ENCODE assay signal across 8 mouse cellular contexts in the genomic region with DNA sequence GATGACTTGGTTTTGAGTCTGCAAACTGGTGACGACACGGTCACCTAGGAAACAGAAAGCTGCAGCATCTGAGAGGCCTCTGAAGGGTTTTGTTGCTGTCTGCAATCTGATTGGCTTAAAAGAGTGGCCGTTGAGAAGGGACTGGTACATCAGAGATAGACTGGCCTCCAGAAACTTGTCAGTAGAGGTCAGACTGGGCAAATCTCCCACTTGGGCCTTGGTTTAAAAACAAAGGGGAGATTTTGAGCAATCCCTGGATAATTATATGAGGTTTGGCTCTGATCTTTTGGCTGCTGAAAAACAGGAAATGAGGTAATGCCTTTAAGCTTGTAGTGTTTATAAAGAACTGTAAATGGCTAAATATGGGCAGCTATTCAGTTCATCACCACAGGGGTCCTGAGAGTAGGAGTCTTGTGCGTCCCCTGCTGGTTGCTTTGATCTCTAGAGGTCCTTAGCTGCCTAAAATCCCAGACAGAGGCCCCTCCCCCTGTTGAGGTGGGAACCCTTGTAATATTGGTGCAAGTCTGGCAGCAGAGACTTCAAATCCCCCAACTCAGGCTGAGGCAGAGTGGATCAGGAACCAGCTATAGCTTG. TPM values are rescaled to one million over a fixed set of nuclear protein-coding genes. Genes with fewer than 3 reads are reported as not detected.
DNase-seq lines count a peak whose midpoint lies in the region; ATAC-seq and TF ChIP-seq lines count a peak whose summit lies in the region.

No protein-coding gene starts in this region.

- no peak for TF ChIP-seq POLR2A in limb, embryonic 14.5 days (IDR thresholded peaks at IDR 0.05; ENCODE audit: borderline replicate concordance, extremely low read depth, insufficient read depth, insufficient read length)

- no peaks in the 10 kb centered on the region for H3K27me3 ChIP-seq in embryonic facial prominence, embryonic 15.5 days
- H3K27me3 ChIP-seq in heart, embryonic 12.5 days (replicated peaks) = no peaks in the 10 kb centered on the region
- H3K27me3 ChIP-seq in kidney, embryonic 14.5 days (ENCODE audit: control insufficient read depth, insufficient read depth, low read length) = no peaks in the 10 kb centered on the region
- H3K27me3 ChIP-seq in limb, embryonic 14.5 days (ENCODE audit: control insufficient read depth, insufficient read depth, low read length) = no peaks in the 10 kb centered on the region
- H3K27me3 ChIP-seq in midbrain, postnatal 0 days (ENCODE audit: insufficient read depth, low read length) = no peaks in the 10 kb centered on the region

- H3K9me3 ChIP-seq in embryonic facial prominence, embryonic 15.5 days (replicated peaks) = no peaks in the 10 kb centered on the region
- H3K9me3 ChIP-seq in heart, embryonic 12.5 days (replicated peaks) = no peaks in the 10 kb centered on the region
- no peaks in the 10 kb centered on the region for H3K9me3 ChIP-seq in kidney, embryonic 14.5 days (ENCODE audit: control insufficient read depth, low read length)
- no peaks in the 10 kb centered on the region for H3K9me3 ChIP-seq in limb, embryonic 14.5 days (ENCODE audit: control insufficient read depth, low read length)
- H3K9me3 ChIP-seq in midbrain, postnatal 0 days (ENCODE audit: low read length) = no peaks in the 10 kb centered on the region

- TF ChIP-seq CTCF in midbrain, postnatal 0 days (IDR thresholded peaks at IDR 0.05) = peak; percentile 83

- ATAC-seq in embryonic facial prominence, embryonic 15.5 days (ENCODE audit: insufficient number of reproducible peaks, low FRiP score, low TSS enrichment, low read depth) = peak; percentile 75
- peak; percentile 63 for ATAC-seq in heart, embryonic 12.5 days (ENCODE audit: insufficient number of reproducible peaks, low FRiP score)
- ATAC-seq in kidney, embryonic 14.5 days (ENCODE audit: low FRiP score, low TSS enrichment) = peak; percentile 79
- ATAC-seq in limb, embryonic 14.5 days (ENCODE audit: low FRiP score, low read depth) = peak; percentile 88
- ATAC-seq in midbrain, postnatal 0 days (ENCODE audit: low FRiP score) = peak; percentile 82

- no peak overlapping the region for H3K4me3 ChIP-seq in embryonic facial prominence, embryonic 15.5 days (replicated peaks)
- no peak overlapping the region for H3K4me3 ChIP-seq in heart, embryonic 12.5 days
- H3K4me3 ChIP-seq in kidney, embryonic 14.5 days (ENCODE audit: low read length) = no peak overlapping the region
- H3K4me3 ChIP-seq in limb, embryonic 14.5 days (replicated peaks; ENCODE audit: low read length) = no peak overlapping the region
- no peak overlapping the region for H3K4me3 ChIP-seq in midbrain, postnatal 0 days (ENCODE audit: low read depth, low read length)

- 9% methylated on average over 4 of the region's 4 CpGs for WGBS in embryonic facial prominence, embryonic 15.5 days
- 18% methylated on average over 4 of the region's 4 CpGs for WGBS in heart, embryonic 12.5 days
- 18% methylated on average over 4 of the region's 4 CpGs for WGBS in kidney, embryonic 14.5 days
- WGBS in limb, embryonic 14.5 days = 9% methylated on average over 4 of the region's 4 CpGs
- 4% methylated on average over 4 of the region's 4 CpGs for WGBS in midbrain, postnatal 0 days

- H3K4me2 ChIP-seq in embryonic facial prominence, embryonic 15.5 days (replicated peaks) = no peak overlapping the region
- 0 out of 2 replicates have a peak overlapping the region, but pooled peaks have one; percentile 3 for H3K4me2 ChIP-seq in heart, embryonic 12.5 days
- no peak overlapping the region for H3K4me2 ChIP-seq in kidney, embryonic 14.5 days (replicated peaks; ENCODE audit: low read depth, low read length)
- H3K4me2 ChIP-seq in limb, embryonic 14.5 days (replicated peaks; ENCODE audit: low read depth, low read length, severe bottlenecking) = no peak overlapping the region
- H3K4me2 ChIP-seq in midbrain, postnatal 0 days (ENCODE audit: low read depth, low read length, poor library complexity, severe bottlenecking) = no peak overlapping the region

- H3K4me1 ChIP-seq in embryonic facial prominence, embryonic 15.5 days = peaks cover 47% of the 10 kb centered on the region
- peaks cover 38% of the 10 kb centered on the region for H3K4me1 ChIP-seq in heart, embryonic 12.5 days (replicated peaks)
- H3K4me1 ChIP-seq in kidney, embryonic 14.5 days (ENCODE audit: control insufficient read depth, insufficient read depth, low read length) = peaks cover 9% of the 10 kb centered on the region; the same call in 1 of the 2 replicates
- H3K4me1 ChIP-seq in limb, embryonic 14.5 days (ENCODE audit: control insufficient read depth, insufficient read depth, low read length) = peaks cover 36% of the 10 kb centered on the region
- peaks cover 20% of the 10 kb centered on the region for H3K4me1 ChIP-seq in midbrain, postnatal 0 days (ENCODE audit: insufficient read depth, low read length)

- H3K36me3 ChIP-seq in embryonic facial prominence, embryonic 15.5 days = peaks cover 23% of the 10 kb centered on the region
- peaks cover 27% of the 10 kb centered on the region for H3K36me3 ChIP-seq in heart, embryonic 12.5 days
- H3K36me3 ChIP-seq in kidney, embryonic 14.5 days (ENCODE audit: control insufficient read depth, insufficient read depth, low read length) = peaks cover 7% of the 10 kb centered on the region; the same call in 1 of the 2 replicates
- peaks cover 21% of the 10 kb centered on the region for H3K36me3 ChIP-seq in limb, embryonic 14.5 days (ENCODE audit: control insufficient read depth, insufficient read depth, low read length)
- H3K36me3 ChIP-seq in midbrain, postnatal 0 days (ENCODE audit: insufficient read depth, low read length) = peaks cover 22% of the 10 kb centered on the region

- DNase-seq in 416B (ENCODE audit: low read depth) = peak; percentile 80
- DNase-seq in adrenal gland, adult 8-10 months = peak; percentile 75
- DNase-seq in limb, embryonic 14.5 days (ENCODE audit: low spot score) = peak; percentile 90
- peak; percentile 93 for DNase-seq in midbrain, postnatal 0 days (ENCODE audit: low spot score)
- DNase-seq in spleen, postnatal 4 days (ENCODE audit: low spot score in 2 of 2) = peak; percentile 64 to 76

- peak overlapping the region; percentile 84 for H3K27ac ChIP-seq in embryonic facial prominence, embryonic 15.5 days (replicated peaks)
- peak overlapping the region; percentile 73 for H3K27ac ChIP-seq in heart, embryonic 12.5 days (ENCODE audit: poor library complexity, severe bottlenecking)
- 0 out of 2 replicates have a peak overlapping the region, but pooled peaks have one; percentile 31 for H3K27ac ChIP-seq in kidney, embryonic 14.5 days (ENCODE audit: low read depth, low read length)
- H3K27ac ChIP-seq in limb, embryonic 14.5 days (replicated peaks; ENCODE audit: low read depth, low read length) = peak overlapping the region; percentile 88
- peak overlapping the region; percentile 72 for H3K27ac ChIP-seq in midbrain, postnatal 0 days (ENCODE audit: low read depth, low read length)

- no peak overlapping the region for H3K9ac ChIP-seq in embryonic facial prominence, embryonic 15.5 days
- H3K9ac ChIP-seq in heart, embryonic 12.5 days = no peak overlapping the region
- H3K9ac ChIP-seq in kidney, embryonic 14.5 days (ENCODE audit: low read depth, low read length) = no peak overlapping the region
- no peak overlapping the region for H3K9ac ChIP-seq in limb, embryonic 14.5 days (ENCODE audit: low read depth, low read length, severe bottlenecking)
- H3K9ac ChIP-seq in midbrain, postnatal 0 days (replicated peaks; ENCODE audit: low read length, poor library complexity, severe bottlenecking) = no peak overlapping the region

RNA-seq across cellular contexts. Expression of gene Fam118a, which starts 13.7 kb away (rescaled TPM):
- total RNA-seq in adrenal gland, adult 8-10 months (2022) = 10 to 100 TPM; 12.6 to 17.2 (median 15.2) TPM
- 24.9 and 31.7 TPM in 2 replicates for polyA plus RNA-seq in embryonic facial prominence, embryonic 15.5 days (2015; fragmentation: Nextera tagmentation; extraction: Ambion mirVana)
- 17.6 and 18.8 TPM in 2 replicates for polyA plus RNA-seq in heart, embryonic 12.5 days (2016; fragmentation: Nextera tagmentation; extraction: Ambion mirVana)
- polyA plus RNA-seq in kidney, embryonic 14.5 days (2014; fragmentation: Nextera tagmentation; extraction: Ambion mirVana) = 17.3 and 23.2 TPM in 2 replicates
- polyA plus RNA-seq in limb, embryonic 14.5 days (2012; rRNA removed) = 15.5 and 16.4 TPM in 2 replicates
- polyA plus RNA-seq in limb, embryonic 14.5 days (2014; fragmentation: Nextera tagmentation; extraction: Ambion mirVana) = 21.7 and 23.1 TPM in 2 replicates
- 18.0 and 21.0 TPM in 2 replicates for total RNA-seq in midbrain, postnatal 0 days (2014; rRNA removed)
- polyA plus RNA-seq in midbrain, postnatal 0 days (2015; fragmentation: Nextera tagmentation; extraction: Ambion mirVana) = 29.5 TPM in 2 replicates

RNA-seq across cellular contexts. Expression of gene Upk3a, which starts 25.5 kb away (rescaled TPM):
- not detected for total RNA-seq in adrenal gland, adult 8-10 months (2022)
- 6.2 and 18.2 TPM in 2 replicates for polyA plus RNA-seq in embryonic facial prominence, embryonic 15.5 days (2015; fragmentation: Nextera tagmentation; extraction: Ambion mirVana)
- polyA plus RNA-seq in heart, embryonic 12.5 days (2016; fragmentation: Nextera tagmentation; extraction: Ambion mirVana) = not detected in 2 replicates
- polyA plus RNA-seq in kidney, embryonic 14.5 days (2014; fragmentation: Nextera tagmentation; extraction: Ambion mirVana) = 11.9 and 12.6 TPM in 2 replicates
- 0.06 and 0.08 TPM in 2 replicates for polyA plus RNA-seq in limb, embryonic 14.5 days (2012; rRNA removed)
- not detected in 2 replicates for polyA plus RNA-seq in limb, embryonic 14.5 days (2014; fragmentation: Nextera tagmentation; extraction: Ambion mirVana)
- total RNA-seq in midbrain, postnatal 0 days (2014; rRNA removed) = 0.28 and 0.66 TPM in 2 replicates
- 3.0 and 3.6 TPM in 2 replicates for polyA plus RNA-seq in midbrain, postnatal 0 days (2015; fragmentation: Nextera tagmentation; extraction: Ambion mirVana)

RNA-seq across cellular contexts. Expression of gene 5031439G07Rik, which starts 54.1 kb away (rescaled TPM):
- total RNA-seq in adrenal gland, adult 8-10 months (2022) = 10 to 100 TPM; 36.8 to 56.2 (median 47.5) TPM
- 9.1 and 9.8 TPM in 2 replicates for polyA plus RNA-seq in embryonic facial prominence, embryonic 15.5 days (2015; fragmentation: Nextera tagmentation; extraction: Ambion mirVana)
- polyA plus RNA-seq in heart, embryonic 12.5 days (2016; fragmentation: Nextera tagmentation; extraction: Ambion mirVana) = 4.3 and 5.3 TPM in 2 replicates
- polyA plus RNA-seq in kidney, embryonic 14.5 days (2014; fragmentation: Nextera tagmentation; extraction: Ambion mirVana) = 6.6 TPM in 2 replicates
- 21.8 and 25.5 TPM in 2 replicates for polyA plus RNA-seq in limb, embryonic 14.5 days (2012; rRNA removed)
- 12.3 and 27.0 TPM in 2 replicates for polyA plus RNA-seq in limb, embryonic 14.5 days (2014; fragmentation: Nextera tagmentation; extraction: Ambion mirVana)
- 127 and 131 TPM in 2 replicates for total RNA-seq in midbrain, postnatal 0 days (2014; rRNA removed)
- 22.2 and 23.4 TPM in 2 replicates for polyA plus RNA-seq in midbrain, postnatal 0 days (2015; fragmentation: Nextera tagmentation; extraction: Ambion mirVana)

Comparison
In these comparisons a context has a peak if more than half of its experiments do, and no peak if none do; other contexts are left out.
1. H3K27ac ChIP-seq: peak in every context shown above with its lines; median percentile 88 in limb, embryonic 14.5 days; 84 in embryonic facial prominence, embryonic 15.5 days; 73 in heart, embryonic 12.5 days; 72 in midbrain, postnatal 0 days; 31 in kidney, embryonic 14.5 days.